Mouse (Mus musculus) midbrain, embryonic 12.5 days (tissue): ENCODE results near the gene Frzb. TPM values are rescaled to one million over a fixed set of nuclear protein-coding genes. Genes with fewer than 3 reads are reported as not detected.
A peak's percentile ranks its signal among the peaks of the same experiment; 100 is the strongest.
"Not testable (repeated sequence)": the region's sequence is repeated elsewhere in the genome, so short reads cannot be mapped to it uniquely, and the experiment has no call there.

Experiments used
- ATAC-seq: fragments of 200-750 bp; cut with Nextera tagmentation; 2 replicates; pipeline ENCODE4 v1.8.0; 2017; ENCODE audit warnings: low read depth, moderate TSS enrichment, moderate library complexity; ENCODE audit not compliant: low FRiP score
- H3K27ac ChIP-seq: fragments of 300-500 bp; sonication (generic); replicated peaks from 2 replicates; pipeline ENCODE4 v1.5.1; 2016; ENCODE audit warnings: mild to moderate bottlenecking
- H3K27me3 ChIP-seq: fragments of 300-500 bp; sonication (generic); 2 replicates; pipeline ENCODE4 v1.6.1; 2016; ENCODE audit warnings: mild to moderate bottlenecking
- H3K36me3 ChIP-seq: fragments of 300-500 bp; sonication (generic); 2 replicates; pipeline ENCODE4 v1.6.1; 2016
- H3K4me1 ChIP-seq: fragments of 300-500 bp; sonication (generic); 2 replicates; pipeline ENCODE4 v1.6.1; 2016
- H3K4me2 ChIP-seq: fragments of 300-500 bp; sonication (generic); replicated peaks from 2 replicates; pipeline ENCODE4 v1.6.1; 2016; ENCODE audit warnings: mild to moderate bottlenecking, moderate library complexity
- H3K4me3 ChIP-seq: fragments of 300-500 bp; sonication (generic); 2 replicates; pipeline ENCODE4 v1.5.1; 2016; ENCODE audit warnings: mild to moderate bottlenecking
- H3K9ac ChIP-seq: fragments of 300-500 bp; sonication (generic); replicated peaks from 2 replicates; pipeline ENCODE4 v1.6.1; 2016; ENCODE audit warnings: mild to moderate bottlenecking, moderate library complexity
- H3K9me3 ChIP-seq: fragments of 300-500 bp; sonication (generic); 2 replicates; pipeline ENCODE4 v1.6.1; 2016; ENCODE audit warnings: mild to moderate bottlenecking
- WGBS: fragments of 180-500 bp; shearing (Covaris S2); methylation state at CpG from one replicate; pipeline ENCODE4 v1.1.7; 2016; 5-methylcytosine and 5-hydroxymethylcytosine counted together
- polyA plus RNA-seq: library from polyadenylated mRNA; unstranded; fragments of >200 nt; fragmentation: Nextera tagmentation; extraction: Ambion mirVana; gene quantifications from 2 replicates; pipeline ENCODE4 v1.2.1, GENCODE M21; 2016

Gene Frzb
- polyA plus RNA-seq, result 6.1 and 7.8 TPM in 2 replicates

GRCm38 (mm10) chr2:80447291-80447791 is at the start of gene Frzb:
Gene Frzb (minus strand): TSS chr2:80447625.
- H3K4me3 ChIP-seq, result peak within 1 kb of the TSS; percentile 54
- H3K27ac ChIP-seq, result 0 out of 2 replicates have a peak within 1 kb of the TSS, but pooled peaks have one; percentile 5
- H3K4me1 ChIP-seq, result peaks cover 9% of the 10 kb centered on the region; the same call in 1 of the 2 replicates
- peak within 1 kb of the TSS; percentile 99 for H3K4me2 ChIP-seq
- no peaks in the 10 kb centered on the region for H3K9me3 ChIP-seq
- WGBS, result under 1% methylated on average over 33 of the region's 33 CpGs
- H3K27me3 ChIP-seq, result peaks cover 29% of the 10 kb centered on the region
- peak within 1 kb of the TSS; percentile 62 for H3K9ac ChIP-seq
- no peaks in the 10 kb centered on the region for H3K36me3 ChIP-seq
- ATAC-seq, result peak; percentile 78

- 82% methylated on average over 7 of the region's 7 CpGs for WGBS
- not testable (repeated sequence) for H3K36me3 ChIP-seq, H3K4me1 ChIP-seq, H3K27ac ChIP-seq, H3K4me3 ChIP-seq, H3K27me3 ChIP-seq, H3K9ac ChIP-seq, H3K4me2 ChIP-seq, ATAC-seq, H3K9me3 ChIP-seq
Observed at GRCm38 (mm10) chr2:80495304-80495703, 47.9 kb upstream of the Frzb start.

- Histone ChIP-seq H3K4me3 (no peak overlapping the region), H3K9ac (no peak overlapping the region), H3K4me1 (no peaks in the 10 kb centered on the region), H3K27ac (no peak overlapping the region), H3K36me3 (no peaks in the 10 kb centered on the region), H3K4me2 (no peak overlapping the region), H3K9me3 (no peaks in the 10 kb centered on the region), H3K27me3 (no peaks in the 10 kb centered on the region)
- 57% methylated on average over 5 of the region's 5 CpGs for WGBS
- no peak for ATAC-seq
Observed at GRCm38 (mm10) chr2:80486851-80487250, 39.4 kb upstream of the Frzb start.

GRCm38 (mm10) chr2:80484951-80485350 is 37.5 kb upstream of the Frzb start:
- H3K27ac ChIP-seq, result no peak overlapping the region

GRCm38 (mm10) chr2:80475831-80476230 is 28.4 kb upstream of the Frzb start:
- H3K9me3 ChIP-seq, result no peaks in the 10 kb centered on the region
- no peaks in the 10 kb centered on the region for H3K27me3 ChIP-seq
- H3K9ac ChIP-seq, result no peak overlapping the region
- WGBS, result 80% methylated on average over 1 of the region's 1 CpGs
- no peak overlapping the region for H3K27ac ChIP-seq
- no peak overlapping the region for H3K4me3 ChIP-seq
- H3K4me2 ChIP-seq, result no peak overlapping the region
- ATAC-seq, result no peak
- no peaks in the 10 kb centered on the region for H3K4me1 ChIP-seq
- H3K36me3 ChIP-seq, result no peaks in the 10 kb centered on the region

More at GRCm38 (mm10) chr2:80484951-80485350, 37.5 kb upstream of the Frzb start:
- no peak overlapping the region for H3K9ac ChIP-seq
- WGBS, result 93% methylated on average over 5 of the region's 5 CpGs
- H3K9me3 ChIP-seq, result no peaks in the 10 kb centered on the region
- no peak for ATAC-seq
- H3K4me2 ChIP-seq, result no peak overlapping the region
- H3K4me1 ChIP-seq, result no peaks in the 10 kb centered on the region
- no peaks in the 10 kb centered on the region for H3K36me3 ChIP-seq
- no peaks in the 10 kb centered on the region for H3K27me3 ChIP-seq
- no peak overlapping the region for H3K4me3 ChIP-seq

GRCm38 (mm10) chr2:80474247-80474796 is 26.9 kb upstream of the Frzb start:
- Histone ChIP-seq H3K4me1 (no peaks in the 10 kb centered on the region), H3K4me2 (no peak overlapping the region), H3K27me3 (no peaks in the 10 kb centered on the region), H3K36me3 (no peaks in the 10 kb centered on the region), H3K4me3 (no peak overlapping the region), H3K9me3 (no peaks in the 10 kb centered on the region), H3K27ac (no peak overlapping the region), H3K9ac (no peak overlapping the region)
- WGBS, result 70% methylated on average over 5 of the region's 5 CpGs
- ATAC-seq, result no peak

- H3K4me2 ChIP-seq, result no peak overlapping the region
- no peak overlapping the region for H3K4me3 ChIP-seq
- ATAC-seq, result no peak
- H3K27ac ChIP-seq, result no peak overlapping the region
- 87% methylated on average over 16 of the region's 16 CpGs for WGBS
- no peak overlapping the region for H3K9ac ChIP-seq
- H3K36me3 ChIP-seq, result no peaks in the 10 kb centered on the region
- H3K4me1 ChIP-seq, result no peaks in the 10 kb centered on the region
- no peaks in the 10 kb centered on the region for H3K27me3 ChIP-seq
- H3K9me3 ChIP-seq, result no peaks in the 10 kb centered on the region
Observed at GRCm38 (mm10) chr2:80465991-80466821, 18.8 kb upstream of the Frzb start.

GRCm38 (mm10) chr2:80461827-80462226 is 14.4 kb upstream of the Frzb start:
- Histone ChIP-seq H3K4me3 (no peak overlapping the region), H3K27ac (no peak overlapping the region), H3K27me3 (0 out of 2 replicates have a peak, but pooled peaks cover 3% of the 10 kb centered on the region), H3K36me3 (no peaks in the 10 kb centered on the region), H3K4me1 (no peaks in the 10 kb centered on the region), H3K9me3 (no peaks in the 10 kb centered on the region), H3K4me2 (no peak overlapping the region), H3K9ac (no peak overlapping the region)
- 62% methylated on average over 8 of the region's 8 CpGs for WGBS
- no peak for ATAC-seq

- Histone ChIP-seq H3K27me3 (peaks cover 29% of the 10 kb centered on the region), H3K9ac (peak overlapping the region; percentile 62), H3K4me2 (peak overlapping the region; percentile 99), H3K4me3 (peak overlapping the region; percentile 54), H3K36me3 (no peaks in the 10 kb centered on the region), H3K27ac (no peak overlapping the region), H3K9me3 (no peaks in the 10 kb centered on the region), H3K4me1 (peaks cover 9% of the 10 kb centered on the region; the same call in 1 of the 2 replicates)
- whole genome bisulfite sequencing, result under 1% methylated on average over 12 of the region's 12 CpGs
- peak; percentile 76 for ATAC-seq
Observed at GRCm38 (mm10) chr2:80448231-80448630, 806 bp upstream of the Frzb start.

GRCm38 (mm10) chr2:80446308-80447151 is 895 bp downstream of the Frzb start:
- H3K4me1 ChIP-seq, result peaks cover 9% of the 10 kb centered on the region; the same call in 1 of the 2 replicates
- H3K36me3 ChIP-seq, result no peaks in the 10 kb centered on the region
- H3K27me3 ChIP-seq, result peaks cover 29% of the 10 kb centered on the region
- H3K4me2 ChIP-seq, result peak overlapping the region; percentile 99
- peak overlapping the region; percentile 62 for H3K9ac ChIP-seq
- H3K9me3 ChIP-seq, result no peaks in the 10 kb centered on the region
- WGBS, result 0% methylated on average over 54 of the region's 54 CpGs
- 0 out of 2 replicates have a peak overlapping the region, but pooled peaks have one; percentile 5 for H3K27ac ChIP-seq
- peak overlapping the region; percentile 54 for H3K4me3 ChIP-seq
- ATAC-seq, result peak; percentile 71

- Histone ChIP-seq H3K9me3 (no peaks in the 10 kb centered on the region), H3K9ac (peak overlapping the region; percentile 62), H3K36me3 (no peaks in the 10 kb centered on the region), H3K4me1 (peaks cover 9% of the 10 kb centered on the region; the same call in 1 of the 2 replicates), H3K4me2 (peak overlapping the region; percentile 99), H3K27me3 (peaks cover 29% of the 10 kb centered on the region), H3K27ac (no peak overlapping the region), H3K4me3 (peak overlapping the region; percentile 54)
- 4% methylated on average over 10 of the region's 10 CpGs for WGBS
- ATAC-seq, result no peak
Observed at GRCm38 (mm10) chr2:80445926-80446307, 1.5 kb downstream of the Frzb start.
